Mouse (Mus musculus) heart, postnatal 0 days (tissue): ENCODE data around the gene Traf3.

Experiments
- CTCF ChIP-seq: IDR thresholded peaks from 2 replicates; pipeline ENCODE4 v1.5.1; 2016; ENCODE audit warnings: antibody characterized with exemption, control low read depth, low read depth
- EP300 ChIP-seq: IDR thresholded peaks from 2 replicates; pipeline ENCODE4 v1.6.1; 2016; ENCODE audit warnings: antibody characterized with exemption, low read depth

DNA sequence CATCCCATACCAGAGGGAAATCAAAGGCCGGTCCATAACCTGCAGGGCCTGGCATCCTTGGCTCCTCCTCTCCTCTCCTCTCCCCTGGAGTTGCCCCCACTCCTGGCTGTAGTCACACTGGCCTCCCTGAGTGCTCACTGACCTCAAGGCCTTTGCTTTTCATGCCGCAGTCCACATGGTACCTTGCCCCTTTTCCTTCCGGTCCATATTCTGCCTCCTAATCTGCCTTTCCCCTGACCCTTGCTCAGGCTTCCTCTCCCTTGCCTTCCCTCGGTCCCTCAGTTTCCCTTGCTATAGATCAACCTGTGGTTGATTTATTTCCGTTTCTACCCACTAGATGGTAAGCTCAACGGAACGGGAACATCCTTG lies 4.2 kb upstream of the Traf3 start:
- TF ChIP-seq CTCF (no peak), EP300 (no peak)
